Mouse (Mus musculus): ENCODE measurements around the gene Sh3rf1.

Sh3rf1 gene

DNA sequence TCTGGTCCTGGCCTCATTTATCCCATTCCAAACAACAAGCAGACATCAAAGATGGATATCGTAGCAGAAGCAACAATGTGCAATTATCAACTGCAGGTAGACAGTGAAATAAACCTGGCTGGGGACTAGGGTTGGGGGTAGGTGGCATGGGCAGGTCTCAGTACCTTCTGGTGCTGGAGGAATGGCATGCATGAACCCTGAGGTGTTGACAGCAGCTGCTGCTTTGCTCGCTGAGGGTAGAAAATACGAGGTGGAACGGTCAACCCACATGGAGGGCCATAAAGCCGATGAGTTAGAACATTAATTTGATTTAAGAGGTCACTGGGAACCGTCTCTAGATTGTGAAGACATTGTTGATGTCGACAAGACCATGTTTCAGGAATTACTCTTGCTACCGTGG is 98.8 kb downstream of the Sh3rf1 start:
- no peak for ATAC-seq (ENCODE audit: low TSS enrichment)

- ATAC-seq (ENCODE audit: low TSS enrichment): no peak
These were observed 100.8 kb downstream of the Sh3rf1 start for GRCm38 (mm10) chr8:61324363-61324914.

DNA sequence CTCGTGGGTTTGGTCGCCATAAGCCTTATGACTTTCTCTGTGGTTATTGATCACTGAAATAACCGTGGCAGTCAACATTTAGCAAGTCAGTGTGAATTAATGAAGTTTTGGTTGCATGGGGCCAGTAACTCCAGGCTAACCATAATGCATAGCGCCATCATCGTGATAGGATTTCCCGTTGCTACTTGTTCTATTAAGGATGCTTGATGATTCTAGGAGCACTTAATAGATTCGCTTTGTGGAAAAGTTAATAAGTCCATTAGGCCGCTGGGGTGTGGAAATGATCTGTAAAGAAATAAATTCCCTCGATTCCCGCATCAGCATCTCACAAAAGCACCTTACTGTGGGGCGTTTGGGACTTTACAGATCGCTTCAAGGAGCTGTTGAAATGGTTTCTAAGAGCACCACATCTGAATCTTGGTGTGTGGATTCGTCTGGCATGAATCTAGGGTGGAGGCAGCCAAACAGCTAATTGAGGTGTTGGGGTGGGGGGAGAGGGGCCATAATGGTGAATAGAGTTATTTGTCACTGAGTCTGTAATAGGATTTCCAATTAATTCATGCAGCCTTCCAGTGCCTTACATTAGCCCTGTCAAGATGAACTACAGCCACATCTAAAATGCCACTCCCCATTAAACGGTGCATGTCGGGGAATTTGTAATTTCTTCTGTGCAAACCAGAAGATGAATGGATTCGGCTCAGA is 101.5 kb downstream of the Sh3rf1 start:
- no peak for ATAC-seq (ENCODE audit: low TSS enrichment)

DNA sequence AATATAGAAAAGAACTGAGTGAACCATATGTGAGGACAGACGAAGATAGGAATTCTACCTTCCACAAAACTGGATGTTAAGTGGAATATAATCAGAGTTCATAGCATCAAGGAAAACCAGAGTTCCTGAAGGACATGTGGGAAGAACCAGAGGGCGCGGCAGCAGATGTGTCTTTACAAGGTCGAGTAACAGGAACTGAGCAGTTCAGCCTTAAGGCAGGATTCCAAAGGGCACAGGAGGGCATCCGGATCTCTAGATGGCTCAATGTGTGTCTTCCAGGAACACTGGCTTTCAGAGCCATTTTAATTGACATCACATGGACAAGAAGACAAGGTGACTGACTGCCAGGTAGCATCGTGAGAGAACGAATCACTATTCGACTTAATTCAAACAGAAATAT is 102.6 kb downstream of the Sh3rf1 start:
- no peak for ATAC-seq (ENCODE audit: low TSS enrichment)

DNA sequence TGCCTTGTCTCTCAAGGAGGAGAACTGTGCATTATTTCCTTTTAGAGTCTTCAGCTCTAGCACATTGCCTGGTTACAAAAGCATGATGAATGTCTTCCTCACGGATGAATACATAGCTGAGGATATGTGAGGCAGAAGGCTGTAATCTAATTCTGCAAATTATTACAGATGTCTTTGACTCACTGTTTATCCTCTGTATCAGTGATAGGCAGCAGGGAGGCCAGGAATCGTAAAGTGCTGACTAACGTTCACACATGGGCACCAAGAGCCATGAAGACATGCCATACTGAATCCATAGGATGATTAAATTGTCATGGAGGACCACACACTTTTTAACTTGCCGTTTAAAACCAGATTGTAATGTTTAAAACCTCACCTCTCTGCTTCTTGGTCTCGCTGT is 103.7 kb downstream of the Sh3rf1 start:
- no peak for ATAC-seq (ENCODE audit: low TSS enrichment)

- ATAC-seq (ENCODE audit: low TSS enrichment): no peak
These were observed 116.0 kb downstream of the Sh3rf1 start for GRCm38 (mm10) chr8:61339629-61340028.

DNA sequence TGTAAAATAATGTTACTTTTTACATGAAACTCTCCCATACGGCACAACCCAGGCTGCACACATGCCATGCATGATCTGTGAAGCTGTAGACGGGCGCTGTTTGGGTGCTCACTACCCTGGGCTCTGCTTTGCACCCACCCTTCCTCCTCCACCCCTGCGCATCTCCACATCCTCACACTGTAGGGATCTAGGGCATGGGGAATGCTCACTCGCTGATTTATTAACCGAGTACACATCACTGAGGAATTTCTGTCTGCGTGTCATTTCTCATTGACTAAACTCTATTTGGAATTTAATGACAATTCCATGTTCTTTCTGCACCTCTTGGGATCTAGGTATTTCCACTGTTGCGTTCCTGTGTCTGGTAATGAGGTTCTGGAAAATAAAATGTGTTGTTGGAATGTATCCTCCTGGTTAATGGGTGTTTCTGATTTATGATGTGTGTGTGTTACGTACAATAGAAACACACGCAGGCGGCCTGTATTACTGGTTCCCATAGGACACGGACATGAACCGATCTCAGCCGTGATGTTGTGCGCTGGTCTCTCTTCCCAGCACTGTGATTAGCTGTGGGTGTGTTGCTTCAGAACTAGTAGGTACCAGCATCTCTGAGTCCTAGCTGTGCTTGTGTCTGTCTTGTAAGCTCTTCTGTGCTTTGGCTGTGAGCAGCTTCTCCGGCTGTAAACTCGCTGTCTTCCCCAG is 116.8 kb downstream of the Sh3rf1 start:
- ATAC-seq (ENCODE audit: low TSS enrichment): 0 out of 2 replicates have a peak, but pooled peaks have one; percentile 16

DNA sequence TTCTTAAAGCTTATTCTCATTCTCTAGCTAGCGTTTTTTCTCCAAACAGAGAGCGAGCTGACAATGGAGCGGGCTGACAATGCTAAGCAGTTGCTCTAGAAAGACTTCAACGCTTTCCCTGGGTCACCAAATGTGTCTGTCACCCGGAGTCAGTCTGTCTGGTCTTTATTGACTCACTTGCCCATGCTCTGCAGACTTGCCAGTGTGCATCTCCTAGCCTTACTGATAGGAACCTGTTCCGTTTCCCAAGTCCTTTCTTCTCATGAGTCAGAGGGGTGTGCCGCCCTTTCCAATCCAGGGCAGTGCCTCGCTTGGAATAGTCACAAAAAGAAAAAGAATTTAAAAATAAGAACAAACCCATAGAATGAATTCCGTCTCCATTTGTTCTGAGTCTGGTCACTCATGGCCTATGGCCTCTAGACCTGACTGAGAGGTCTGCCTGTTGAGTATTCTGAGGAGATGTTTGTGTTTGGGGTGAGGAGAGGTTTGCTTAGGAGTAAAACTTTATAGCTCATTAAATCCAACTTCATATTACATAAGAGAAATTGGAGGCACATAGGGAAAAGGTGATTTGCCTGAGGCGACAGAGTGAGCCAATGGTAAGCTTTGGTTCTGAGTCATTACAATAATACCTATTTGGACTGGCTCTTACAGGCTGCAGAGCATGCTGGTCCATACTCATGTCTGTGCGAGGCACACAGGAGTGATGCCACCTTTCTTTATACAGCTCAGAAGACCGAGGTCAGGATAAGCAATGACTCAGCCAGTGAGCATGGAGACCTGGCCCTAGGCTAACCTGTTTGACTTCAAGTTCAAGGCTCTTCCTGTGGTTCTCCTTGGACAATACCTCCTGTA is 118.1 kb downstream of the Sh3rf1 start:
- ATAC-seq (ENCODE audit: low TSS enrichment): no peak

GRCm38 (mm10) chr8:61342473-61343026 is 118.9 kb downstream of the Sh3rf1 start:
- ATAC-seq (ENCODE audit: low TSS enrichment): no peak

DNA sequence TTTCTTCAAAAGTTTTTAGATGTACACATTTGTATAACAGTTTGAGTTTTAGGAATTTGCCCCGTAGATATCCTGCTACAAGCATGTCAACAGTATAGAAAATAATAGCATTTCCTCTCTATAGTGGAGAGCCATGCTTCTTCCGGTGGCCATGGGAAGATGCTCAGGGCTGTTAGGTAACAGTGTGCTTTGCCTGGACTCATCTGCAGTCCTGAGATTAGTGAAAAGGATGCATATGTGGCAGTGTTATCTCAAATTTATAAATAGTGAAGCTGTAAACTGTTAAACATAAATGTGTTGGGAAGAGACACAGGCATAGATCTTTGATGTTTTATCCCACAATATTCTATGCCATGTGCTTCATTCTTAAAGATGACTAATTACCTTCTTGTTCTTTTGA is 120.8 kb downstream of the Sh3rf1 start:
- no peak for ATAC-seq (ENCODE audit: low TSS enrichment)

GRCm38 (mm10) chr8:61346941-61347340 is 123.3 kb downstream of the Sh3rf1 start:
- no peak for ATAC-seq (ENCODE audit: low TSS enrichment)

DNA sequence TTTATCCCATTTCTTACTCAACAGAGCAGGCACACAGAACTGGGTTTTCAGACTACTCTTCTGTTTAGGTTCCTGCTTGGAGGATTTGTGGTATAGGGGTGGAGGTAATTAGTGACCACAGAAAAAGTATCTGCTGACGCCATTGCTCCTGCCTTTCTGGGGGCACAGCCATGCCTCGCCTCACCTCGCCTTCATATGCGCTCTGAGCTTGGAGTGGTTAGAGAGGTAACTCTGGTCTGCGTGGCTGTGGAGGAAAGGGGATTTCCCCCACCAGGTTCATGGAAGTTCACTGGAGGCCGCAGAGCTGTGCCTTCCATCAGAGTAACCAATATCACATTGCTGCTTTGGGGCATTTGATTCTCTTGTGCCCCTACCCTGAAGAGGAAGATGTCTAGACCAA is 123.9 kb downstream of the Sh3rf1 start:
- ATAC-seq (ENCODE audit: low TSS enrichment): no peak

DNA sequence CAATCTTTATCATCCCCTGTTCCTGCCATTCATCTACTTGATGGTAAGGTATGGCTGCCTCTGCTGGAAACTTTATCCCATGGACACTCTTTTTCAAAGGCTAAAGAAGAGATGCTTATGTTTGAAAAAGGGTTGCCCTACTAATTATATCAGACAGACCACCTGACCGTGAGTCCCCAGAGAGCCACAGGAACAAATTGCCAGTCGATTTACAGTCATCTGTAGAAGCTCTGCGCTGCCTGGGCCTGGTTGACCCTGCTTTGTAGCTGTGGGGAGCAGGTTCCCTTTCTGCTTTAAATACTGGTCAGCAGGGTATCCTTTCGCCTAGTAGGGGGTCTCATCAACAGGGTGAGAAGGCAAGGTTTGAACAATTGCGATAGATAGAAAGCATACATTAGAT is 124.4 kb downstream of the Sh3rf1 start:
- ATAC-seq (ENCODE audit: low TSS enrichment): no peak

DNA sequence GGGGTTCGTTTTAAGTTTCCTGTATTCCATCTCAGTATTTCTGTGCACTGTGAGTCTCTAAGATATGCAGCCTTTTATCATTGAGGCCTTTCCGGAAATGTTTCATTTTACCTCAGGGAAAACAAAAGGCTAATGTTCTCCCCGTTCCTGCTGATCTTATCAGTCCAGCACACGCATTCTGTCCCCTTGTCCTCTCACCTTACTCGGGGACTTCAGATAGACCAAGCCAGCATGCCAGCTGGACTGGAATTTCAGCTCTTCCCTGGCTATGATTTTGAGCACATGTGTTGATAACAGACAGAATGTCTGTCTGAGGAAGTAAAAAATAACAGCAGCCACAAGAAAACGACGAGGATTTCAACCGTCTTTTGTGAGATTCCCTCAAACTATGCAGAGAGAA is 124.8 kb downstream of the Sh3rf1 start:
- no peak for ATAC-seq (ENCODE audit: low TSS enrichment)

DNA sequence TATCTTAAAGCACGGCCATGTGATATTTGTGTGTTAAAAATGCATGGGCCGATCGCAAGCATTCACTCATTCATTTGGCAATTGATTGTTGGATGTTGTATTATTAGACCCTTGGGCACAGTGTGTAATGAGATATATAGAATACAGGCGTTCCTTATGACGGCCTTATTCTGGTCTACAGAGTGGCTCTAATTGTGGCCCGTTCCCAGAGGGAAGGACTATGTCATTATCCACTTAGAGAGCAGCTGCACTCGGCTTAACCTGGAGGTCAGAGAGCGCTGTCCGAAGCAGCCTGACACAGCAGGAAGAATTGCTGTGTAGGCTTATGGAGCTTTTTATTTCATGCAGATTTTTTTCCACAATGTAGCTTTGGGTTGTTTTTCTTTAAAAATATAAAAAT is 126.8 kb downstream of the Sh3rf1 start:
- ATAC-seq (ENCODE audit: low TSS enrichment): no peak

- ATAC-seq (ENCODE audit: low TSS enrichment): peak; percentile 94
These were observed 128.0 kb downstream of the Sh3rf1 start for GRCm38 (mm10) chr8:61351638-61352037.

DNA sequence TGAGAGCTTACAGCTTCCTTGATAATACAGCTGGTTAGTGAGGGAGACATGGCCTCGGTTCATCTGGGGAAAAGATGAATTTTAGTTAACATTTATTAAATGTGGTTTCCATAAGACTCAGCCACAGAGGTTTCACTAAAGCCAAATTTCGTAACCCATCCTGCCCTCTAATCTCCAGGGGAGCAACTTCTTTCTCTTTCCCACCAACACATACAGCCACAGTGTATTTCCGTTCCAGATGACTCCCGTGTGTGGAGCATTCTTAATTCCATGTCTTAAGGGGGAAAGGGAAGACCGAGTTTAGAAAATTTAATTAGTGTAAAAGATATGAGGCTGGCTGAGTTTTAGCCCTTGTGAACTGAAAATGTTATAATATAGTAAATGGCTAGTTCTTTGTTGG is 131.8 kb downstream of the Sh3rf1 start:
- no peak for ATAC-seq (ENCODE audit: low TSS enrichment)

- ATAC-seq (ENCODE audit: low TSS enrichment): peak; percentile 64
These were observed 135.3 kb downstream of the Sh3rf1 start for GRCm38 (mm10) chr8:61359004-61359403.

GRCm38 (mm10) chr8:61359851-61360272 is 136.2 kb downstream of the Sh3rf1 start:
- no peak for ATAC-seq (ENCODE audit: low TSS enrichment)

DNA sequence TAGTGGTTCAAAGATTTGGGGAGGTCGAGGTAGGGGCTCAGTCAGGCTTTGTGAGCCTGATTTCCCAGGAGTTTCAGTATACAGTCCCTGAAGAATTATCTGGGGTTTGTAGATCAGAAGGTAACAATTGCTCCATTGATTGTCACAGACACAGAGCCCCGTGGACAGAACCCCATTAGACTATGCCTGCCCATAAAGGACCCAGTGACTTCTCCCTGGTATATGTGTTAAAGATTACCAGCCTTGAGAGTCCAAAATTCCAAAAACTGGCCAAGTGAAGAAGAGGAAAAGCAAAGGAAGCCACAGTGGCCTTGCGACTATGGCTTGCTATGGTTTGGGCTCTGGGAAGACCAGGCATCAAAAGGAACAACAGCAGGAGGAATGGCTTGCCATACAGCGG is 136.7 kb downstream of the Sh3rf1 start:
- ATAC-seq (ENCODE audit: low TSS enrichment): no peak

DNA sequence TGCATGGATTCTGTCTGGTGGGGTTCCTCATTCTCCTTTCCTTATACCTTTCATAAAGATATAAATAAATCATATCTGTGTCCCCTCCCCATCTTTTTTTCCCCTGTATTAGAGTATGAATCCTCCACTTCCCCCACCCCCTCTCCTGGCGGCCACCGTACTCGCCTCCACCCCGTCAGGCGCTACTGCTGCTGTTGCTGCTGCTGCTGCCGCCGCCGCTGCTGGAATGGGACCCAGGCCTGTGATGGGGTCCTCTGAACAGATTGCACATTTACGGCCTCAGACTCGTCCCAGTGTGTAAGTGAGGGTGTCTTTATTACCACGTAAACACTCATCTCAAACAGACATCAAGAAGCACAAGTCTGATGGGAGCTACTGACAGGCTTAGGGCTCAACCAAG is 137.8 kb downstream of the Sh3rf1 start:
- no peak for ATAC-seq (ENCODE audit: low TSS enrichment)

All from frontal cortex, adult (tissue).